Mouse (Mus musculus) MEL (cell line): Measurements from ENCODE around the gene Hspg2. TPM values are rescaled to one million over a fixed set of nuclear protein-coding genes. Genes with fewer than 3 reads are reported as not detected.

Source experiments
- DNase-seq: peaks from one replicate; pipeline ENCODE4 v3.0.0; 2011; ENCODE audit warnings: low read depth, low spot score
- H3K27ac ChIP-seq: 2 replicates; pipeline ENCODE4 v1.5.1; 2012; ENCODE audit warnings: low read depth, mild to moderate bottlenecking, control low read depth, low read length, moderate library complexity; ENCODE audit not compliant: control insufficient read depth
- H3K27me3 ChIP-seq, 2 experiments: fragments of 150-350 bp in 1 of 2; sonication (generic) in 1 of 2; 2 replicates each; pipeline ENCODE4 v1.6.1; 2012; ENCODE audit warnings: low read length in 2 of 2, mild to moderate bottlenecking in 2 of 2, improper control_type of control experiment in 1 of 2, moderate library complexity in 1 of 2; ENCODE audit not compliant: insufficient read depth in 2 of 2, control insufficient read depth in 1 of 2
- H3K36me3 ChIP-seq, 2 experiments: 2 replicates each; pipeline ENCODE4 v1.6.1; 2012 to 2014; ENCODE audit warnings: low read length in 2 of 2, improper control_type of control experiment in 1 of 2, inconsistent platforms in 1 of 2, mild to moderate bottlenecking in 1 of 2; ENCODE audit not compliant: insufficient read depth in 2 of 2, control insufficient read depth in 1 of 2
- H3K4me1 ChIP-seq, 2 experiments: fragments of 150-350 bp in 1 of 2; sonication (generic) in 1 of 2; 2 replicates each; pipeline ENCODE4 v1.6.1; 2012; ENCODE audit warnings: low read length in 2 of 2, improper control_type of control experiment in 1 of 2, mild to moderate bottlenecking in 1 of 2; ENCODE audit not compliant: insufficient read depth in 2 of 2, control insufficient read depth in 1 of 2
- H3K4me3 ChIP-seq, 2 experiments: fragments of 150-350 bp in 1 of 2; sonication (generic) in 1 of 2; 2 replicates each; pipeline ENCODE4 v1.5.1; 2012; ENCODE audit warnings: low read depth in 2 of 2, low read length in 2 of 2, mild to moderate bottlenecking in 2 of 2, moderate library complexity in 2 of 2, control low read depth in 1 of 2, improper control_type of control experiment in 1 of 2; ENCODE audit not compliant: control insufficient read depth in 1 of 2, insufficient read depth in 1 of 2
- H3K79me2 ChIP-seq: 2 replicates; pipeline ENCODE4 v1.6.1; 2012; ENCODE audit warnings: mild to moderate bottlenecking, low read length, moderate library complexity; ENCODE audit not compliant: control insufficient read depth, poor library complexity, insufficient read depth
- H3K9ac ChIP-seq: 2 replicates; pipeline ENCODE4 v1.6.1; 2012; ENCODE audit warnings: low read depth, mild to moderate bottlenecking, control low read depth, low read length, moderate library complexity; ENCODE audit not compliant: control insufficient read depth, poor library complexity, severe bottlenecking
- H3K9me3 ChIP-seq: fragments of 150-350 bp; sonication (generic); replicated peaks from 2 replicates; pipeline ENCODE4 v1.6.1; 2012; ENCODE audit warnings: mild to moderate bottlenecking, low read length, improper control_type of control experiment, moderate library complexity; ENCODE audit not compliant: insufficient read depth
- BHLHE40 ChIP-seq: IDR thresholded peaks from 2 replicates; pipeline ENCODE4 v1.6.1; 2012; ENCODE audit warnings: low read depth, mild to moderate bottlenecking, inconsistent platforms, low read length, improper control_type of control experiment, borderline replicate concordance
- CTCF ChIP-seq, 3 experiments: IDR thresholded peaks in 2 of 3; conservative IDR thresholded peaks in 1 of 3; 2 replicates each; pipeline ENCODE4 v1.5.1; 2011 to 2012; ENCODE audit warnings: low read length in 3 of 3, low read depth in 2 of 3, mild to moderate bottlenecking in 2 of 3, improper control_type of control experiment in 1 of 3, inconsistent platforms in 1 of 3, mixed read lengths in 1 of 3, moderate library complexity in 1 of 3; ENCODE audit not compliant: control insufficient read depth in 1 of 3, insufficient read depth in 1 of 3, poor library complexity in 1 of 3, severe bottlenecking in 1 of 3
- ETS1 ChIP-seq: IDR thresholded peaks from 2 replicates; pipeline ENCODE4 v1.6.1; 2012; ENCODE audit warnings: low read depth, mild to moderate bottlenecking, inconsistent platforms, low read length, improper control_type of control experiment, moderate library complexity
- GABPA ChIP-seq: IDR thresholded peaks from 2 replicates; pipeline ENCODE4 v1.6.1; 2012; ENCODE audit warnings: low read depth, mild to moderate bottlenecking, inconsistent platforms, low read length, improper control_type of control experiment, moderate library complexity
- HCFC1 ChIP-seq: IDR thresholded peaks from 2 replicates; pipeline ENCODE4 v1.6.1; 2012; ENCODE audit warnings: low read depth, mild to moderate bottlenecking, inconsistent platforms, low read length, improper control_type of control experiment, moderate library complexity
- JUND ChIP-seq: IDR thresholded peaks from 2 replicates; pipeline ENCODE4 v1.6.1; 2011; ENCODE audit warnings: low read depth, mild to moderate bottlenecking, improper control_type of control experiment, low read length
- KAT2A ChIP-seq: conservative IDR thresholded peaks from 2 replicates; pipeline ENCODE4 v1.6.1; 2012; ENCODE audit warnings: low read depth, low read length, improper control_type of control experiment, inconsistent platforms
- MAFK ChIP-seq: IDR thresholded peaks from 2 replicates; pipeline ENCODE4 v1.6.1; 2011; ENCODE audit warnings: low read depth, mild to moderate bottlenecking, low read length, improper control_type of control experiment, borderline replicate concordance
- MAX ChIP-seq: IDR thresholded peaks from 2 replicates; pipeline ENCODE4 v1.6.1; 2011; ENCODE audit warnings: low read length, improper control_type of control experiment
- MXI1 ChIP-seq: IDR thresholded peaks from 2 replicates; pipeline ENCODE4 v1.6.1; 2011; ENCODE audit warnings: mild to moderate bottlenecking, low read depth, low read length, improper control_type of control experiment
- MYC ChIP-seq: IDR thresholded peaks from 2 replicates; pipeline ENCODE4 v1.6.1; 2011; ENCODE audit warnings: low read depth, mild to moderate bottlenecking, low read length, improper control_type of control experiment, moderate library complexity
- NELFE ChIP-seq: IDR thresholded peaks from 2 replicates; pipeline ENCODE4 v1.6.1; 2011; ENCODE audit warnings: low read depth, low read length, improper control_type of control experiment
- NRF1 ChIP-seq: IDR thresholded peaks from 2 replicates; pipeline ENCODE4 v1.6.1; 2014; ENCODE audit warnings: low read depth, mild to moderate bottlenecking, inconsistent platforms, low read length, improper control_type of control experiment, moderate library complexity; ENCODE audit not compliant: poor library complexity, insufficient read depth, severe bottlenecking
- SIN3A ChIP-seq: IDR thresholded peaks from 2 replicates; pipeline ENCODE4 v1.6.1; 2012; ENCODE audit warnings: low read length, improper control_type of control experiment, inconsistent platforms
- SMC3 ChIP-seq: IDR thresholded peaks from 2 replicates; pipeline ENCODE4 v1.6.1; 2011; ENCODE audit warnings: low read depth, low read length, improper control_type of control experiment
- TBP ChIP-seq: IDR thresholded peaks from 2 replicates; pipeline ENCODE4 v1.8.0; 2011; ENCODE audit warnings: low read depth, low read length, improper control_type of control experiment
- TCF12 ChIP-seq: IDR thresholded peaks from 2 replicates; pipeline ENCODE4 v1.6.1; 2014; ENCODE audit warnings: low read depth, mild to moderate bottlenecking, inconsistent platforms, low read length, improper control_type of control experiment, moderate library complexity
- UBTF ChIP-seq: IDR thresholded peaks from 2 replicates; pipeline ENCODE4 v1.6.1; 2012; ENCODE audit warnings: low read depth, mild to moderate bottlenecking, inconsistent platforms, low read length, improper control_type of control experiment, moderate library complexity, borderline replicate concordance; ENCODE audit not compliant: insufficient read depth
- USF2 ChIP-seq, 2 experiments: IDR thresholded peaks; 2 replicates each; pipeline ENCODE4 v1.6.1; 2011 to 2012; ENCODE audit warnings: improper control_type of control experiment in 2 of 2, low read length in 2 of 2, borderline replicate concordance in 1 of 2, inconsistent platforms in 1 of 2, low read depth in 1 of 2, mild to moderate bottlenecking in 1 of 2; ENCODE audit not compliant: insufficient read depth in 1 of 2
- ZC3H11A ChIP-seq: IDR thresholded peaks from 2 replicates; pipeline ENCODE4 v1.6.1; 2012; ENCODE audit warnings: low read depth, mild to moderate bottlenecking, inconsistent platforms, low read length, improper control_type of control experiment
- ZKSCAN1 ChIP-seq: IDR thresholded peaks from 2 replicates; pipeline ENCODE4 v1.6.1; 2012; ENCODE audit warnings: low read depth, mild to moderate bottlenecking, inconsistent platforms, low read length, improper control_type of control experiment, moderate library complexity
- ZMIZ1 ChIP-seq: IDR thresholded peaks from 2 replicates; pipeline ENCODE4 v1.6.1; 2012; ENCODE audit warnings: low read depth, mild to moderate bottlenecking, inconsistent platforms, low read length, improper control_type of control experiment, moderate library complexity
- polyA plus RNA-seq, 2 experiments: library from polyadenylated mRNA; stranded (reverse) in 1 of 2; unstranded in 1 of 2; fragments of >175 nt in 1 of 2; fragments of >200 nt in 1 of 2; gene quantifications; 2 replicates each; pipeline versions ENCODE4 v1.2.1 to v1.2.4; 2012; ENCODE audit warnings: low replicate concordance in 2 of 2, low read depth in 1 of 2; ENCODE audit not compliant: insufficient read length in 2 of 2, insufficient read depth in 1 of 2, missing spikeins in 1 of 2
- total RNA-seq: library from RNA; depleted of rRNA; stranded (reverse); fragments of 300-350 nt; gene quantifications from 2 replicates; pipeline ENCODE4 v1.2.3, GENCODE M21; 2012

The Hspg2 gene
- total and polyA plus RNA-seq, 3 experiments, result 0.04 TPM; not detected in 1

- H3K36me3 ChIP-seq, result no peaks in the 10 kb centered on the region
- no peaks in the 10 kb centered on the region for H3K79me2 ChIP-seq
- no peak overlapping the region for H3K27ac ChIP-seq
- DNase-seq, result no peak
- H3K9me3 ChIP-seq, result no peaks in the 10 kb centered on the region
- H3K4me1 ChIP-seq, result no peaks in the 10 kb centered on the region
- TF ChIP-seq SIN3A (no peak), NRF1 (no peak)
- no peak overlapping the region for H3K9ac ChIP-seq
- H3K4me3 ChIP-seq, result no peak overlapping the region
- H3K27me3 ChIP-seq, result no peaks in the 10 kb centered on the region; a peak in 1 of 4 replicates
Measured at GRCm38 (mm10) chr4:137445881-137446280, 22.7 kb upstream of the Hspg2 start.

- H3K27me3 ChIP-seq, result no peaks in the 10 kb centered on the region; a peak in 1 of 4 replicates
- no peak overlapping the region for H3K9ac ChIP-seq
- TF ChIP-seq ZMIZ1 (no peak), MYC (no peak), NELFE (no peak), ETS1 (no peak)
- no peak overlapping the region for H3K4me3 ChIP-seq
- no peaks in the 10 kb centered on the region for H3K9me3 ChIP-seq
- H3K4me1 ChIP-seq, result no peaks in the 10 kb centered on the region
- no peaks in the 10 kb centered on the region for H3K79me2 ChIP-seq
- H3K36me3 ChIP-seq, result no peaks in the 10 kb centered on the region
- DNase-seq, result no peak
- no peak overlapping the region for H3K27ac ChIP-seq
Measured at GRCm38 (mm10) chr4:137447363-137448196, 21.0 kb upstream of the Hspg2 start.

- Histone ChIP-seq H3K79me2 (no peaks in the 10 kb centered on the region), H3K9ac (no peak overlapping the region), H3K36me3 (no peaks in the 10 kb centered on the region), H3K9me3 (no peaks in the 10 kb centered on the region), H3K4me1 (no peaks in the 10 kb centered on the region), H3K27me3 (no peaks in the 10 kb centered on the region; a peak in 1 of 4 replicates), H3K4me3 (no peak overlapping the region), H3K27ac (no peak overlapping the region)
- no peak for TF ChIP-seq JUND
- no peak for TF ChIP-seq ZC3H11A
- TF ChIP-seq KAT2A, result no peak
- no peak for TF ChIP-seq NRF1
- no peak for TF ChIP-seq BHLHE40
- no peak for TF ChIP-seq ZKSCAN1
- no peak for TF ChIP-seq SIN3A
- TF ChIP-seq SMC3, result no peak
- TF ChIP-seq MAX, result no peak
- TF ChIP-seq UBTF, result no peak
- TF ChIP-seq TBP, result no peak
- TF ChIP-seq GABPA, result no peak
- no peak for TF ChIP-seq ETS1
- TF ChIP-seq HCFC1, result no peak
- no peak for TF ChIP-seq TCF12
- no peak for TF ChIP-seq MYC
- no peak for TF ChIP-seq USF2 (IDR thresholded peaks at IDR 0.05; ENCODE audit: borderline replicate concordance in 1 of 2, insufficient read depth in 1 of 2, low read depth in 1 of 2, low read length in 2 of 2)
- no peak for TF ChIP-seq MXI1
- TF ChIP-seq CTCF (IDR thresholded peaks at IDR 0.05 in 2 of 3, conservative IDR thresholded peaks at IDR 0.05 in 1 of 3; ENCODE audit: control insufficient read depth in 1 of 3, insufficient read depth in 1 of 3, low read depth in 2 of 3, low read length in 3 of 3, poor library complexity in 1 of 3, severe bottlenecking in 1 of 3), result no peak
- no peak for TF ChIP-seq MAFK
- DNase-seq, result no peak
Measured at GRCm38 (mm10) chr4:137448197-137448596, 20.4 kb upstream of the Hspg2 start.
